ENCODE assay signal across 8 mouse cellular contexts in the genomic region with DNA sequence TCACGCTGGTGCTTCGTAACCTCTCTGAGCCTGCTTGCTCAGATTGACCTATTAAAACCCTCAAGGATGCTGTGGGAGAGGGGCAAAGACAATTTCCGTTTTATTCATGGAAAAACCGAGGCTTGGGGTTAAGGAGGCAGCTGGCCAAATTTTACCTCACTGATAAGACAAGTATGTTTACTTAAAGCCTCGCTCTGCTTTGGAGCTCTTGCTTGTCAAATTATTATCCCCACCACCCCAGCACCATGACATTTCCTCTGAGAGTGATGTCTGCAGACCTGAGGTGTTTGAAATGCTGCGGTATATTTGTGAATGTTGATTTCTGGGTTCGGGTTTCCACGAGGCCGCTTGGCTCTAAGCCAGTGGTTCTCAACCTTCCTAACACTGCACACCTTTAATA. TPM values are rescaled to one million over a fixed set of nuclear protein-coding genes. Genes with fewer than 3 reads are reported as not detected.
DNase-seq lines count a peak whose midpoint lies in the region; ATAC-seq lines count a peak whose summit lies in the region.

No protein-coding gene starts in this region.

- no peak for ATAC-seq in heart, embryonic 11.5 days (replicated peaks; ENCODE audit: insufficient number of reproducible peaks, low FRiP score, low TSS enrichment)
- no peak for ATAC-seq in hindbrain, embryonic 14.5 days (ENCODE audit: low FRiP score)
- no peak for ATAC-seq in midbrain, embryonic 15.5 days (replicated peaks)

- peak overlapping the region; percentile 36; the same call in 1 of the 2 replicates for H3K9ac ChIP-seq in heart, embryonic 11.5 days (ENCODE audit: low read depth, low read length)
- 0 out of 2 replicates have a peak overlapping the region, but pooled peaks have one; percentile 93 for H3K9ac ChIP-seq in hindbrain, embryonic 14.5 days
- H3K9ac ChIP-seq in midbrain, embryonic 15.5 days, result 0 out of 2 replicates have a peak overlapping the region, but pooled peaks have one; percentile 88

- no peak for DNase-seq in heart, adult 11 months
- DNase-seq in embryonic facial prominence, embryonic 10.5 days (ENCODE audit: low spot score), result no peak
- DNase-seq in hindbrain, embryonic 14.5 days (ENCODE audit: low spot score), result no peak
- DNase-seq in retina, embryonic 14.5 days (ENCODE audit: low spot score), result no peak
- no peak for DNase-seq in frontal cortex, postnatal 14 days (ENCODE audit: low spot score in 2 of 2)
- no peak for DNase-seq in frontal cortex, postnatal 10 days (ENCODE audit: low spot score in 2 of 2)

- peak overlapping the region; percentile 84 for H3K4me3 ChIP-seq in heart, embryonic 11.5 days (ENCODE audit: low read depth, low read length)
- H3K4me3 ChIP-seq in embryonic facial prominence, embryonic 10.5 days, result peak overlapping the region; percentile 92
- H3K4me3 ChIP-seq in hindbrain, embryonic 14.5 days (replicated peaks; ENCODE audit: low read length), result peak overlapping the region; percentile 90; the same call in 1 of the 2 replicates
- peak overlapping the region; percentile 95 for H3K4me3 ChIP-seq in midbrain, embryonic 15.5 days

- peaks cover 18% of the 10 kb centered on the region for H3K4me1 ChIP-seq in heart, embryonic 11.5 days (ENCODE audit: control insufficient read depth, insufficient read depth, low read length)
- H3K4me1 ChIP-seq in embryonic facial prominence, embryonic 10.5 days, result peaks cover 31% of the 10 kb centered on the region
- H3K4me1 ChIP-seq in hindbrain, embryonic 14.5 days (replicated peaks; ENCODE audit: control insufficient read depth, insufficient read depth, low read length), result peaks cover 22% of the 10 kb centered on the region
- H3K4me1 ChIP-seq in midbrain, embryonic 15.5 days, result peaks cover 26% of the 10 kb centered on the region

- peaks cover 9% of the 10 kb centered on the region for H3K36me3 ChIP-seq in heart, embryonic 11.5 days (ENCODE audit: control insufficient read depth, insufficient read depth, low read length)
- peaks cover 46% of the 10 kb centered on the region for H3K36me3 ChIP-seq in embryonic facial prominence, embryonic 10.5 days (replicated peaks)
- H3K36me3 ChIP-seq in hindbrain, embryonic 14.5 days (replicated peaks; ENCODE audit: control insufficient read depth, insufficient read depth), result peaks cover 10% of the 10 kb centered on the region
- no peaks in the 10 kb centered on the region for H3K36me3 ChIP-seq in midbrain, embryonic 15.5 days (replicated peaks)

- H3K9me3 ChIP-seq in heart, embryonic 11.5 days (replicated peaks; ENCODE audit: control insufficient read depth, low read length), result no peaks in the 10 kb centered on the region
- H3K9me3 ChIP-seq in embryonic facial prominence, embryonic 10.5 days, result no peaks in the 10 kb centered on the region
- no peaks in the 10 kb centered on the region for H3K9me3 ChIP-seq in hindbrain, embryonic 14.5 days (ENCODE audit: control insufficient read depth, low read length)
- no peaks in the 10 kb centered on the region for H3K9me3 ChIP-seq in midbrain, embryonic 15.5 days

- WGBS in heart, embryonic 11.5 days (ENCODE audit: insufficient replicate concordance), result 27% methylated on average over 9 of the region's 9 CpGs
- WGBS in embryonic facial prominence, embryonic 10.5 days, result 78% methylated on average over 9 of the region's 9 CpGs
- WGBS in hindbrain, embryonic 14.5 days, result 71% methylated on average over 9 of the region's 9 CpGs
- WGBS in midbrain, embryonic 15.5 days, result 70% methylated on average over 9 of the region's 9 CpGs

- peak overlapping the region; percentile 95 for H3K4me2 ChIP-seq in heart, embryonic 11.5 days
- peak overlapping the region; percentile 88 for H3K4me2 ChIP-seq in hindbrain, embryonic 14.5 days (replicated peaks)
- peak overlapping the region; percentile 88 for H3K4me2 ChIP-seq in midbrain, embryonic 15.5 days

- no peaks in the 10 kb centered on the region for H3K27me3 ChIP-seq in heart, embryonic 11.5 days (ENCODE audit: control insufficient read depth, insufficient read depth, low read length)
- no peaks in the 10 kb centered on the region for H3K27me3 ChIP-seq in embryonic facial prominence, embryonic 10.5 days (replicated peaks; ENCODE audit: low read depth, poor library complexity, severe bottlenecking)
- H3K27me3 ChIP-seq in hindbrain, embryonic 14.5 days (ENCODE audit: control insufficient read depth, insufficient read depth, low read length), result no peaks in the 10 kb centered on the region
- H3K27me3 ChIP-seq in midbrain, embryonic 15.5 days (replicated peaks), result no peaks in the 10 kb centered on the region

- H3K27ac ChIP-seq in heart, embryonic 11.5 days (ENCODE audit: low read depth, low read length), result peak overlapping the region; percentile 97
- H3K27ac ChIP-seq in embryonic facial prominence, embryonic 10.5 days (replicated peaks), result no peak overlapping the region; the same call in 1 of the 2 replicates
- H3K27ac ChIP-seq in hindbrain, embryonic 14.5 days, result no peak overlapping the region
- H3K27ac ChIP-seq in midbrain, embryonic 15.5 days, result no peak overlapping the region

RNA-seq across cellular contexts. Expression of gene Cand2, which starts 2.0 kb away (rescaled TPM):
- polyA plus RNA-seq in heart, embryonic 11.5 days (2014; fragmentation: Nextera tagmentation; extraction: Ambion mirVana), result 38.8 and 50.8 TPM in 2 replicates
- polyA plus RNA-seq in embryonic facial prominence, embryonic 10.5 days (2016; fragmentation: Nextera tagmentation; extraction: Ambion mirVana), result 68.9 and 71.8 TPM in 2 replicates
- 10.6 and 11.1 TPM in 2 replicates for polyA plus RNA-seq in hindbrain, embryonic 14.5 days (2014; fragmentation: Nextera tagmentation; extraction: Ambion mirVana)
- 11.4 and 12.2 TPM in 2 replicates for polyA plus RNA-seq in midbrain, embryonic 15.5 days (2015; fragmentation: Nextera tagmentation; extraction: Ambion mirVana)

RNA-seq across cellular contexts. Expression of gene Tmem40, which starts 14.2 kb away (rescaled TPM):
- 4.2 and 4.4 TPM in 2 replicates for polyA plus RNA-seq in heart, embryonic 11.5 days (2014; fragmentation: Nextera tagmentation; extraction: Ambion mirVana)
- polyA plus RNA-seq in embryonic facial prominence, embryonic 10.5 days (2016; fragmentation: Nextera tagmentation; extraction: Ambion mirVana), result 1.1 and 1.6 TPM in 2 replicates
- 1.4 and 1.8 TPM in 2 replicates for polyA plus RNA-seq in hindbrain, embryonic 14.5 days (2014; fragmentation: Nextera tagmentation; extraction: Ambion mirVana)
- 0.74 and 1.2 TPM in 2 replicates for polyA plus RNA-seq in midbrain, embryonic 15.5 days (2015; fragmentation: Nextera tagmentation; extraction: Ambion mirVana)

RNA-seq across cellular contexts. Expression of gene Rpl32, which starts 32.2 kb away (rescaled TPM):
- 1,431 and 1,576 TPM in 2 replicates for polyA plus RNA-seq in heart, embryonic 11.5 days (2014; fragmentation: Nextera tagmentation; extraction: Ambion mirVana)
- 1,826 and 1,867 TPM in 2 replicates for polyA plus RNA-seq in embryonic facial prominence, embryonic 10.5 days (2016; fragmentation: Nextera tagmentation; extraction: Ambion mirVana)
- polyA plus RNA-seq in hindbrain, embryonic 14.5 days (2014; fragmentation: Nextera tagmentation; extraction: Ambion mirVana), result 1,053 and 1,238 TPM in 2 replicates
- polyA plus RNA-seq in midbrain, embryonic 15.5 days (2015; fragmentation: Nextera tagmentation; extraction: Ambion mirVana), result 881 and 890 TPM in 2 replicates

Comparison
In these comparisons a context has a peak if more than half of its experiments do, and no peak if none do; other contexts are left out.
1. H3K9ac ChIP-seq: peak in every context shown above with its lines; median percentile 93 in hindbrain, embryonic 14.5 days; 88 in midbrain, embryonic 15.5 days; 36 in heart, embryonic 11.5 days.